8 mouse cellular contexts compared by ENCODE assay signal in genomic region chr5:43422815-43423687, GRCm38 (mm10).
DNase-seq lines count a peak whose midpoint lies in the region; ATAC-seq and TF ChIP-seq lines count a peak whose summit lies in the region.

No protein-coding gene starts in this region.

- ATAC-seq in G1E (ENCODE audit: extremely low read depth, insufficient number of reproducible peaks, low FRiP score, poor library complexity, severe bottlenecking): peak; percentile 63
- peak; percentile 83; the same call in 1 of the 2 replicates for ATAC-seq in forebrain, embryonic 12.5 days (ENCODE audit: low FRiP score)
- peak; percentile 98 to 99 for ATAC-seq in hematopoietic stem cell, adult 5-6 weeks (replicated peaks in 1 of 2; ENCODE audit: insufficient read depth in 1 of 2, low FRiP score in 2 of 2, low TSS enrichment in 1 of 2, low read depth in 1 of 2, poor library complexity in 2 of 2, severe bottlenecking in 2 of 2)
- peak; percentile 78 for ATAC-seq in lung, embryonic 15.5 days (ENCODE audit: borderline replicate concordance, extremely low read depth, low FRiP score, low TSS enrichment)

- H3K27ac ChIP-seq in forebrain, embryonic 12.5 days: no peak overlapping the region
- H3K27ac ChIP-seq in layer of hippocampus, adult 2 months: no peak overlapping the region
- no peak overlapping the region for H3K27ac ChIP-seq in lung, embryonic 15.5 days

- H3K4me1 ChIP-seq in G1E (ENCODE audit: insufficient read depth, low read depth, low read length): no peaks in the 10 kb centered on the region
- H3K4me1 ChIP-seq in forebrain, embryonic 12.5 days: no peaks in the 10 kb centered on the region
- peaks cover 3% of the 10 kb centered on the region for H3K4me1 ChIP-seq in lung, embryonic 15.5 days

- no peaks in the 10 kb centered on the region for H3K27me3 ChIP-seq in G1E (ENCODE audit: insufficient read depth, low read length)
- no peaks in the 10 kb centered on the region for H3K27me3 ChIP-seq in forebrain, embryonic 12.5 days
- H3K27me3 ChIP-seq in lung, embryonic 15.5 days: no peaks in the 10 kb centered on the region

- no peak overlapping the region for H3K4me2 ChIP-seq in forebrain, embryonic 12.5 days
- H3K4me2 ChIP-seq in lung, embryonic 15.5 days: no peak overlapping the region

- 78% methylated on average over 9 of the region's 9 CpGs for WGBS in forebrain, embryonic 12.5 days
- WGBS in lung, embryonic 15.5 days: 69% methylated on average over 9 of the region's 9 CpGs

- no peaks in the 10 kb centered on the region for H3K36me3 ChIP-seq in G1E (replicated peaks)
- no peaks in the 10 kb centered on the region for H3K36me3 ChIP-seq in forebrain, embryonic 12.5 days (replicated peaks)
- no peaks in the 10 kb centered on the region for H3K36me3 ChIP-seq in lung, embryonic 15.5 days

- H3K9ac ChIP-seq in forebrain, embryonic 12.5 days: no peak overlapping the region
- no peak overlapping the region for H3K9ac ChIP-seq in lung, embryonic 15.5 days

- H3K4me3 ChIP-seq in G1E (ENCODE audit: low read depth, low read length): no peak overlapping the region
- H3K4me3 ChIP-seq in forebrain, embryonic 12.5 days (replicated peaks): no peak overlapping the region
- no peak overlapping the region for H3K4me3 ChIP-seq in layer of hippocampus, adult 2 months
- no peak overlapping the region for H3K4me3 ChIP-seq in lung, embryonic 15.5 days

- DNase-seq in G1E (ENCODE audit: low spot score): peak; percentile 19
- peak; percentile 51 for DNase-seq in brain, embryonic 18.5 days (ENCODE audit: low read depth, low spot score)
- DNase-seq in layer of hippocampus, adult 2 months (ENCODE audit: low spot score in 2 of 2): peak; percentile 80 to 81
- DNase-seq in ovary, postnatal 14 days (ENCODE audit: low spot score): peak; percentile 71
- peak; percentile 36 to 45 for DNase-seq in thymus, postnatal 36 days

- no peaks in the 10 kb centered on the region for H3K9me3 ChIP-seq in G1E (replicated peaks)
- H3K9me3 ChIP-seq in forebrain, embryonic 12.5 days: no peaks in the 10 kb centered on the region
- H3K9me3 ChIP-seq in lung, embryonic 15.5 days: no peaks in the 10 kb centered on the region

- peak; percentile 51 for TF ChIP-seq CTCF in G1E (IDR thresholded peaks at IDR 0.05; ENCODE audit: low read depth, low read length)
- peak; percentile 92 for TF ChIP-seq CTCF in layer of hippocampus, adult 2 months (conservative IDR thresholded peaks at IDR 0.05)

Comparison
In these comparisons a context has a peak if more than half of its experiments do, and no peak if none do; other contexts are left out.
1. DNase-seq: peak in every context shown above with its lines; median percentile 80 in layer of hippocampus, adult 2 months; 71 in ovary, postnatal 14 days; 51 in brain, embryonic 18.5 days; 40 in thymus, postnatal 36 days; 19 in G1E.